Mouse (Mus musculus): ENCODE data around the gene Ppp1r10. TPM values are rescaled to one million over a fixed set of nuclear protein-coding genes. Genes with fewer than 3 reads are reported as not detected.
A peak's percentile ranks its signal among the peaks of the same experiment; 100 is the strongest.

Gene Ppp1r10
- polyA plus RNA-seq, 1 experiment from 2014 or later, result 34.3 TPM

GRCm38 (mm10) chr17:35969418-35970389 is 53.5 kb downstream of the Ppp1r10 start, which contains the start of gene Abcf1:
TSS of gene Abcf1 (minus strand) at chr17:35969761.
- Histone ChIP-seq H3K4me3 (replicated peaks; ENCODE audit: low read length) (peak within 1 kb of the TSS; percentile 75), H3K4me1 (ENCODE audit: control insufficient read depth, insufficient read depth, low read length) (peaks cover 14% of the 10 kb centered on the region), H3K27ac (ENCODE audit: low read length) (peak within 1 kb of the TSS; percentile 82), H3K4me2 (ENCODE audit: low read depth, low read length) (peak within 1 kb of the TSS; percentile 72), H3K36me3 (ENCODE audit: control insufficient read depth, insufficient read depth, low read length) (no peaks in the 10 kb centered on the region), H3K9ac (ENCODE audit: low read length) (peak within 1 kb of the TSS; percentile 86), H3K9me3 (replicated peaks; ENCODE audit: control insufficient read depth, low read length) (no peaks in the 10 kb centered on the region), H3K27me3 (ENCODE audit: control insufficient read depth, insufficient read depth, low read length) (no peaks in the 10 kb centered on the region)
- under 1% methylated on average over 68 of the region's 68 CpGs for WGBS
- peak; percentile 99 for ATAC-seq (ENCODE audit: insufficient read depth, low FRiP score)

- WGBS, result 73% methylated on average over 1 of the region's 1 CpGs
- Histone ChIP-seq H3K4me1 (ENCODE audit: control insufficient read depth, insufficient read depth, low read length) (peaks cover 14% of the 10 kb centered on the region), H3K9ac (ENCODE audit: low read length) (no peak overlapping the region), H3K4me3 (replicated peaks; ENCODE audit: low read length) (no peak overlapping the region), H3K9me3 (replicated peaks; ENCODE audit: control insufficient read depth, low read length) (no peaks in the 10 kb centered on the region), H3K36me3 (ENCODE audit: control insufficient read depth, insufficient read depth, low read length) (no peaks in the 10 kb centered on the region), H3K27ac (ENCODE audit: low read length) (no peak overlapping the region), H3K4me2 (ENCODE audit: low read depth, low read length) (no peak overlapping the region), H3K27me3 (ENCODE audit: control insufficient read depth, insufficient read depth, low read length) (no peaks in the 10 kb centered on the region)
- no peak for ATAC-seq (ENCODE audit: insufficient read depth, low FRiP score)
Observed at GRCm38 (mm10) chr17:35972131-35972530, 55.9 kb downstream of the Ppp1r10 start.

- H3K36me3 ChIP-seq (ENCODE audit: control insufficient read depth, insufficient read depth, low read length), result peaks cover 5% of the 10 kb centered on the region; the same call in 1 of the 2 replicates
- H3K4me2 ChIP-seq (ENCODE audit: low read depth, low read length), result peak overlapping the region; percentile 89
- H3K4me3 ChIP-seq (replicated peaks; ENCODE audit: low read length), result peak overlapping the region; percentile 99
- no peaks in the 10 kb centered on the region for H3K9me3 ChIP-seq (replicated peaks; ENCODE audit: control insufficient read depth, low read length)
- H3K4me1 ChIP-seq (ENCODE audit: control insufficient read depth, insufficient read depth, low read length), result peaks cover 18% of the 10 kb centered on the region
- under 1% methylated on average over 41 of the region's 41 CpGs for WGBS
- peak; percentile 63 for ATAC-seq (ENCODE audit: insufficient read depth, low FRiP score)
- H3K27me3 ChIP-seq (ENCODE audit: control insufficient read depth, insufficient read depth, low read length), result no peaks in the 10 kb centered on the region
- H3K27ac ChIP-seq (ENCODE audit: low read length), result peak overlapping the region; percentile 96
- peak overlapping the region; percentile 91 for H3K9ac ChIP-seq (ENCODE audit: low read length)
Observed at GRCm38 (mm10) chr17:35978811-35979400, 62.7 kb downstream of the Ppp1r10 start.

- WGBS, result under 1% methylated on average over 102 of the region's 109 CpGs
- no peaks in the 10 kb centered on the region for H3K27me3 ChIP-seq (ENCODE audit: control insufficient read depth, insufficient read depth, low read length)
- H3K36me3 ChIP-seq (ENCODE audit: control insufficient read depth, insufficient read depth, low read length), result peaks cover 7% of the 10 kb centered on the region; the same call in 1 of the 2 replicates
- H3K4me2 ChIP-seq (ENCODE audit: low read depth, low read length), result peak within 1 kb of the TSS; percentile 89
- peak within 1 kb of the TSS; percentile 99 for H3K4me3 ChIP-seq (replicated peaks; ENCODE audit: low read length)
- no peaks in the 10 kb centered on the region for H3K9me3 ChIP-seq (replicated peaks; ENCODE audit: control insufficient read depth, low read length)
- H3K27ac ChIP-seq (ENCODE audit: low read length), result peak within 1 kb of the TSS; percentile 96
- H3K4me1 ChIP-seq (ENCODE audit: control insufficient read depth, insufficient read depth, low read length), result peaks cover 18% of the 10 kb centered on the region
- H3K9ac ChIP-seq (ENCODE audit: low read length), result peak within 1 kb of the TSS; percentile 91
- peak; percentile 88 for ATAC-seq (ENCODE audit: insufficient read depth, low FRiP score)
Observed at GRCm38 (mm10) chr17:35979401-35980362, 63.4 kb downstream of the Ppp1r10 start, which contains the start of the genes Gnl1 and Prr3. TSS of gene Gnl1 (plus strand) at chr17:35979851. TSS of gene Prr3 (minus strand) at chr17:35980236.

GRCm38 (mm10) chr17:35980363-35980754 is 64.1 kb downstream of the Ppp1r10 start:
- peak overlapping the region; percentile 99 for H3K4me3 ChIP-seq (replicated peaks; ENCODE audit: low read length)
- peaks cover 7% of the 10 kb centered on the region; the same call in 1 of the 2 replicates for H3K36me3 ChIP-seq (ENCODE audit: control insufficient read depth, insufficient read depth, low read length)
- WGBS, result 0% methylated on average over 29 of the region's 29 CpGs
- peaks cover 18% of the 10 kb centered on the region for H3K4me1 ChIP-seq (ENCODE audit: control insufficient read depth, insufficient read depth, low read length)
- H3K4me2 ChIP-seq (ENCODE audit: low read depth, low read length), result peak overlapping the region; percentile 89
- no peaks in the 10 kb centered on the region for H3K27me3 ChIP-seq (ENCODE audit: control insufficient read depth, insufficient read depth, low read length)
- H3K9me3 ChIP-seq (replicated peaks; ENCODE audit: control insufficient read depth, low read length), result no peaks in the 10 kb centered on the region
- H3K27ac ChIP-seq (ENCODE audit: low read length), result peak overlapping the region; percentile 96
- ATAC-seq (ENCODE audit: insufficient read depth, low FRiP score), result peak; percentile 47
- H3K9ac ChIP-seq (ENCODE audit: low read length), result peak overlapping the region; percentile 91

- no peak overlapping the region for H3K27ac ChIP-seq (ENCODE audit: low read length)
- H3K9ac ChIP-seq (ENCODE audit: low read length), result no peak overlapping the region
- H3K36me3 ChIP-seq (ENCODE audit: control insufficient read depth, insufficient read depth, low read length), result peaks cover 7% of the 10 kb centered on the region; the same call in 1 of the 2 replicates
- 88% methylated on average over 9 of the region's 9 CpGs for WGBS
- no peak for ATAC-seq (ENCODE audit: insufficient read depth, low FRiP score)
- no peaks in the 10 kb centered on the region for H3K9me3 ChIP-seq (replicated peaks; ENCODE audit: control insufficient read depth, low read length)
- no peaks in the 10 kb centered on the region for H3K27me3 ChIP-seq (ENCODE audit: control insufficient read depth, insufficient read depth, low read length)
- H3K4me2 ChIP-seq (ENCODE audit: low read depth, low read length), result no peak overlapping the region
- peaks cover 18% of the 10 kb centered on the region for H3K4me1 ChIP-seq (ENCODE audit: control insufficient read depth, insufficient read depth, low read length)
- H3K4me3 ChIP-seq (replicated peaks; ENCODE audit: low read length), result no peak overlapping the region
Observed at GRCm38 (mm10) chr17:35981776-35982175, 65.5 kb downstream of the Ppp1r10 start.

MicroRNA genes within 50 kb of the gene (microRNA counts, 519-probe panel; counts per million panel counts)
- microRNA mmu-miR-1894-3p (not detected), microRNA mmu-miR-1894-5p (1,443 counts per million, percentile 14 among the panel's probes with 10 or more counts), microRNA mmu-miR-877 (1,462 counts per million, percentile 15 among the panel's probes with 10 or more counts)

Small RNA genes within 50 kb of the gene (microRNA-seq; reads per million reads assigned to microRNA genes)
- gene Gm28033 (not detected), gene Mir1894 (not detected), gene Mir877 (50.1 reads per million, percentile 47 among the genes with 10 or more reads in this experiment)

Other genes with a start within 250 kb of the Ppp1r10 start
- 17.2 and 17.4 TPM in 2 replicates for gene Vars2, start 248.8 kb upstream of the Ppp1r10 start, polyA plus RNA-seq (2015; fragmentation: Nextera tagmentation; extraction: Ambion mirVana)
- 38.6 and 41.5 TPM in 2 replicates for gene Gtf2h4, start 242.7 kb upstream of the Ppp1r10 start, polyA plus RNA-seq (2015; fragmentation: Nextera tagmentation; extraction: Ambion mirVana)
- gene Ddr1, start 211.8 kb upstream of the Ppp1r10 start, polyA plus RNA-seq (2015; fragmentation: Nextera tagmentation; extraction: Ambion mirVana), result 81.5 and 86.5 TPM in 2 replicates
- gene Ier3, start 94.8 kb upstream of the Ppp1r10 start, polyA plus RNA-seq (2015; fragmentation: Nextera tagmentation; extraction: Ambion mirVana), result 22.1 and 24.4 TPM in 2 replicates
- gene Flot1, start 93.2 kb upstream of the Ppp1r10 start, polyA plus RNA-seq (2015; fragmentation: Nextera tagmentation; extraction: Ambion mirVana), result 55.8 and 58.2 TPM in 2 replicates
- gene Tubb5, start 78.1 kb upstream of the Ppp1r10 start, polyA plus RNA-seq (2015; fragmentation: Nextera tagmentation; extraction: Ambion mirVana), result 649 and 665 TPM in 2 replicates
- gene Mdc1, start 74.9 kb upstream of the Ppp1r10 start, polyA plus RNA-seq (2015; fragmentation: Nextera tagmentation; extraction: Ambion mirVana), result 11.7 and 16.2 TPM in 2 replicates
- gene Nrm, start 55.1 kb upstream of the Ppp1r10 start, polyA plus RNA-seq (2015; fragmentation: Nextera tagmentation; extraction: Ambion mirVana), result 48.9 and 51.5 TPM in 2 replicates
- 20.1 and 20.2 TPM in 2 replicates for gene Ppp1r18, start 50.8 kb upstream of the Ppp1r10 start, polyA plus RNA-seq (2015; fragmentation: Nextera tagmentation; extraction: Ambion mirVana)
- 33.8 and 44.1 TPM in 2 replicates for gene Dhx16, start 36.6 kb upstream of the Ppp1r10 start, polyA plus RNA-seq (2015; fragmentation: Nextera tagmentation; extraction: Ambion mirVana)
- 19.1 and 22.9 TPM in 2 replicates for gene 2310061I04Rik, start 19.0 kb upstream of the Ppp1r10 start, polyA plus RNA-seq (2015; fragmentation: Nextera tagmentation; extraction: Ambion mirVana)
- 50.8 and 51.9 TPM in 2 replicates for gene Atat1, start 6.4 kb upstream of the Ppp1r10 start, polyA plus RNA-seq (2015; fragmentation: Nextera tagmentation; extraction: Ambion mirVana)
- gene Mrps18b, start within 50 bp of the Ppp1r10 start, polyA plus RNA-seq (2015; fragmentation: Nextera tagmentation; extraction: Ambion mirVana), result 83.2 and 87.3 TPM in 2 replicates
- 87.7 and 88.9 TPM in 2 replicates for gene Abcf1, start 53.3 kb downstream of the Ppp1r10 start, polyA plus RNA-seq (2015; fragmentation: Nextera tagmentation; extraction: Ambion mirVana)
- 42.7 and 45.0 TPM in 2 replicates for gene Gnl1, start 63.4 kb downstream of the Ppp1r10 start, polyA plus RNA-seq (2015; fragmentation: Nextera tagmentation; extraction: Ambion mirVana)
- gene Prr3, start 63.8 kb downstream of the Ppp1r10 start, polyA plus RNA-seq (2015; fragmentation: Nextera tagmentation; extraction: Ambion mirVana), result 23.4 and 25.6 TPM in 2 replicates
- gene H2-T24, start 104.1 kb downstream of the Ppp1r10 start, polyA plus RNA-seq (2015; fragmentation: Nextera tagmentation; extraction: Ambion mirVana), result 2.7 TPM in 2 replicates
- 16.9 and 17.5 TPM in 2 replicates for gene H2-T23, start 116.4 kb downstream of the Ppp1r10 start, polyA plus RNA-seq (2015; fragmentation: Nextera tagmentation; extraction: Ambion mirVana)
- 19.9 and 23.5 TPM in 2 replicates for gene H2-T22, start 126.3 kb downstream of the Ppp1r10 start, polyA plus RNA-seq (2015; fragmentation: Nextera tagmentation; extraction: Ambion mirVana)
- gene Gm6034, start 126.5 kb downstream of the Ppp1r10 start, polyA plus RNA-seq (2015; fragmentation: Nextera tagmentation; extraction: Ambion mirVana), result 0.15 TPM in 1 of 2 replicates, not detected in the other
- gene Gm11127, start 141.9 kb downstream of the Ppp1r10 start, polyA plus RNA-seq (2015; fragmentation: Nextera tagmentation; extraction: Ambion mirVana), result 0.85 and 0.89 TPM in 2 replicates
- gene Gm19684, start 205.2 kb downstream of the Ppp1r10 start, polyA plus RNA-seq (2015; fragmentation: Nextera tagmentation; extraction: Ambion mirVana), result not detected in 2 replicates
- gene Gm7030, start 213.0 kb downstream of the Ppp1r10 start, polyA plus RNA-seq (2015; fragmentation: Nextera tagmentation; extraction: Ambion mirVana), result 0.34 TPM in 1 of 2 replicates, not detected in the other

All from stomach, embryonic 16.5 days (tissue).